Mouse (Mus musculus) heart, embryonic 14.5 days (tissue): ENCODE measurements at regions not wholly inside any gene's neighbourhood (a gene's known extent, or its start where the extent isn't known, plus 50 kb on each side); places are given as distances from the start of the nearest gene placed in this dataset.

Experiments used
- ATAC-seq: fragments of 200-750 bp; cut with Nextera tagmentation; 2 replicates; pipeline ENCODE4 v1.8.0; 2017; ENCODE audit warnings: low read depth, moderate TSS enrichment; ENCODE audit not compliant: insufficient number of reproducible peaks, insufficient read depth, low FRiP score
- H3K27ac ChIP-seq, 2 experiments: fragments of 200-500 bp in 1 of 2; fragments of 300-500 bp in 1 of 2; sonication (generic) in 1 of 2; replicated peaks in 1 of 2; 2 replicates each; pipeline ENCODE4 v1.5.1; 2012 to 2014; ENCODE audit warnings: low read depth in 2 of 2, low read length in 2 of 2, control low read depth in 1 of 2, mild to moderate bottlenecking in 1 of 2, mixed read lengths in 1 of 2; ENCODE audit not compliant: control insufficient read depth in 1 of 2, insufficient read depth in 1 of 2
- H3K27me3 ChIP-seq: fragments of 300-500 bp; sonication (generic); 2 replicates; pipeline ENCODE4 v1.6.1; 2014; ENCODE audit warnings: mild to moderate bottlenecking, low read length, control low read depth; ENCODE audit not compliant: control insufficient read depth, insufficient read depth
- H3K36me3 ChIP-seq: fragments of 300-500 bp; sonication (generic); 2 replicates; pipeline ENCODE4 v1.6.1; 2014; ENCODE audit warnings: mild to moderate bottlenecking, control low read depth, low read length, mixed read lengths; ENCODE audit not compliant: control insufficient read depth, insufficient read depth
- H3K4me1 ChIP-seq, 2 experiments: fragments of 200-500 bp in 1 of 2; fragments of 300-500 bp in 1 of 2; sonication (generic) in 1 of 2; 2 replicates each; pipeline ENCODE4 v1.6.1; 2012 to 2014; ENCODE audit warnings: low read length in 2 of 2, control low read depth in 1 of 2, mixed read lengths in 1 of 2; ENCODE audit not compliant: control insufficient read depth in 2 of 2, insufficient read depth in 2 of 2
- H3K4me2 ChIP-seq: fragments of 300-500 bp; sonication (generic); 2 replicates; pipeline ENCODE4 v1.6.1; 2014; ENCODE audit warnings: mild to moderate bottlenecking, low read length
- H3K4me3 ChIP-seq, 2 experiments: fragments of 200-500 bp in 1 of 2; fragments of 300-500 bp in 1 of 2; sonication (generic) in 1 of 2; 2 replicates each; pipeline ENCODE4 v1.5.1; 2012 to 2014; ENCODE audit warnings: low read length in 2 of 2, mild to moderate bottlenecking in 2 of 2, control low read depth in 1 of 2, low read depth in 1 of 2, moderate library complexity in 1 of 2; ENCODE audit not compliant: control insufficient read depth in 1 of 2, insufficient read depth in 1 of 2
- H3K9ac ChIP-seq: fragments of 300-500 bp; sonication (generic); 2 replicates; pipeline ENCODE4 v1.6.1; 2014; ENCODE audit warnings: mild to moderate bottlenecking, low read length
- H3K9me3 ChIP-seq: fragments of 300-500 bp; sonication (generic); 2 replicates; pipeline ENCODE4 v1.6.1; 2016; ENCODE audit warnings: low read length, control low read depth; ENCODE audit not compliant: control insufficient read depth
- WGBS: fragments of 180-500 bp; shearing (Covaris S2); extraction: QIAGEN DNeasy Blood & Tissue Kit; methylation state at CpG from one replicate; pipeline ENCODE4 v1.1.7; 2014; 5-methylcytosine and 5-hydroxymethylcytosine counted together

- Histone ChIP-seq H3K4me3 (no peak overlapping the region), H3K4me1 (no peaks in the 10 kb centered on the region), H3K9ac (no peak overlapping the region), H3K27me3 (no peaks in the 10 kb centered on the region), H3K36me3 (no peaks in the 10 kb centered on the region), H3K4me2 (no peak overlapping the region), H3K27ac (no peak overlapping the region), H3K9me3 (no peaks in the 10 kb centered on the region)
- WGBS: 86% methylated on average over 3 of the region's 3 CpGs
- ATAC-seq: no peak
These were observed 168.4 kb upstream of the Gk2 start for GRCm38 (mm10) chr5:97625200-97625599.

DNA sequence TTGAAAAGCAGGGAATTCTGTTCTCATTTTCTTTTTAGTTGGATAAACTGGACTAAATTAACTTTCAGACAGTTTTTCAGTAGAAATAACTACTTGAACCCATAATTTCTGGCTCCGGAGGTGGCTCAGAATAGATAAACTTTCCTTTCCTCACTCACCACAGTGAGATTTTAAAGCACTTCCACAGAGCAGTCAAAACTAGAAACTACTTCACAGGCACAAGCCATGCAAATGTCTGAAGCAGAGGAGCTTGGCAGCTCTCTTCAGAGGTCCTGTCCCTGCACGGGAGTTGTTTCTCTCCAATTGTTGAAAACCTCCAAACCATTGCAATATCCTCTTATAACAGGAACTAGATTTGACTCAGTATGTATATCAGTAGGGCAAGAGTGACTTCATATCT is 163.1 kb upstream of the Gk2 start:
- Histone ChIP-seq H3K9me3 (no peaks in the 10 kb centered on the region), H3K9ac (no peak overlapping the region), H3K4me1 (no peaks in the 10 kb centered on the region; a peak in 1 of 4 replicates), H3K36me3 (no peaks in the 10 kb centered on the region), H3K4me3 (no peak overlapping the region), H3K4me2 (no peak overlapping the region), H3K27ac (no peak overlapping the region), H3K27me3 (no peaks in the 10 kb centered on the region)
- 75% methylated on average over 2 of the region's 2 CpGs for WGBS
- ATAC-seq: no peak

DNA sequence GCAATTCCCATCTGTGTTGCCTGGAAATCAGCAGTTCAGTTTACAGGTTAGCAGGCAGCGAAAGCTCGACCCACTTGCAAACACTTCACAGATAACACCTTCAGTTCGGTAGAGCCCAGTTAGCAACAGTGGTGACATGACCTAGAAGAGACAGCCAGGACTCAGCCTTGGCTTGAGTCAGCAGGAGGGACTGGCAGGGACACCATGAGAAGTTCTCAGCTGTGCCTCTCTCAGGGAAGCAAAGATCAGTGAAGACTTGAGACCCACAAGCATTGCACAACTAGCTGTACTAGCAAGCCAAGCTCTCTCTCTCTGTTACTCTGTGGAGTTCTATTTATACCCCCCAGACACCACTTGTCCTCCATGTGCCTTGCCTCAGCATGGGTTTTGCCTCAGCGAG is 161.6 kb upstream of the Gk2 start:
- H3K27me3 ChIP-seq: no peaks in the 10 kb centered on the region
- ATAC-seq: no peak
- 38% methylated on average over 4 of the region's 4 CpGs for WGBS

GRCm38 (mm10) chr5:97602176-97602575 is 145.4 kb upstream of the Gk2 start:
- no peak for ATAC-seq
- no peaks in the 10 kb centered on the region for H3K9me3 ChIP-seq
- WGBS: 45% methylated on average over 6 of the region's 6 CpGs
- H3K4me3 ChIP-seq: no peak overlapping the region
- no peak overlapping the region for H3K4me2 ChIP-seq
- H3K4me1 ChIP-seq: no peaks in the 10 kb centered on the region
- no peaks in the 10 kb centered on the region for H3K36me3 ChIP-seq
- no peaks in the 10 kb centered on the region for H3K27me3 ChIP-seq
- no peak overlapping the region for H3K9ac ChIP-seq
- H3K27ac ChIP-seq: no peak overlapping the region

More for the DNA sequence above, 161.6 kb upstream of the Gk2 start:
- Histone ChIP-seq H3K27ac (no peak overlapping the region), H3K36me3 (no peaks in the 10 kb centered on the region), H3K4me3 (no peak overlapping the region), H3K4me2 (no peak overlapping the region), H3K9ac (no peak overlapping the region), H3K4me1 (no peaks in the 10 kb centered on the region; a peak in 1 of 4 replicates), H3K9me3 (no peaks in the 10 kb centered on the region)

DNA sequence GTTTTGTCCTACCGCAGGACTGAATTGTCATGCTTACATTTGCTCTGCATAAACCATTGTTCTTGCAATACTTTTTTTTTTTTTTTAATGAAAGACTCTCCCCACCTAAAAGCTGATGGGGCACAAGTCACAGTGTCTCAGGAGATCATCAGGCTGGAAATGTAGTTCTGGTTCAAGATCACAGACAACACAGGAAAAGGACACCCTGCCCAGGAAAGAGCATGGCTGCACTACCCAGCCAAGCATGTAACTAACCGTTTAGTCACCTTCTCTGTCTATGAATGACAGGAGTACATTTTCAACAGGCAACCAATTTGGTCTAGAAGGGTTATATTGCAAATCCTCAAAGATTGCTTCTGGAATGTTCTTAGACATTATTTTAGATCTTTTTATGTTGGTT is 144.6 kb upstream of the Gk2 start:
- H3K4me3 ChIP-seq: no peak overlapping the region
- H3K4me1 ChIP-seq: no peaks in the 10 kb centered on the region
- H3K36me3 ChIP-seq: no peaks in the 10 kb centered on the region
- no peak overlapping the region for H3K27ac ChIP-seq
- ATAC-seq: no peak
- H3K27me3 ChIP-seq: no peaks in the 10 kb centered on the region
- 67% methylated on average over 2 of the region's 2 CpGs for WGBS
- H3K9me3 ChIP-seq: no peaks in the 10 kb centered on the region
- H3K9ac ChIP-seq: no peak overlapping the region
- H3K4me2 ChIP-seq: no peak overlapping the region

DNA sequence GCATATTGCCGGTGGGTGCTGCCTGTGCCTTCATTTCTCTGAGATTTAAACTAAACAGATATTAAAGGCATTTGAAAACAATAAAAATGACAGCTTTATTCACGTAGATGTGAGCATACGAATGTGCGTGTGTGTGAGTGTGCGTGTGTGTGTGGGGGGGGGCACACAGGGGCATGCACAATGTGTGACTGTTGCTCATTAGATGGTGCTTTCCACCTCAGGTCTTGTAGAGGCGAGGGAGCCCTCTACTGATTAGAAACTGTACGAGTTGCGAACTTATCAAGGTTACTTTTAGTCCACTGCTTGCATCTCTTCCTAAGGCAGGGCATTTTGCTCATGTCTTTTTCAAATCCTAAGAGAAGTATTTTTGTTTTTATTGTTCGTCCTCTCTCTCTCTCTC is 141.9 kb upstream of the Gk2 start:
- 63% methylated on average over 9 of the region's 9 CpGs for WGBS
- H3K27me3 ChIP-seq: no peaks in the 10 kb centered on the region
- no peak overlapping the region for H3K9ac ChIP-seq
- no peaks in the 10 kb centered on the region for H3K4me1 ChIP-seq
- ATAC-seq: no peak
- no peak overlapping the region for H3K27ac ChIP-seq
- H3K4me2 ChIP-seq: no peak overlapping the region
- H3K4me3 ChIP-seq: no peak overlapping the region
- H3K9me3 ChIP-seq: no peaks in the 10 kb centered on the region
- H3K36me3 ChIP-seq: no peaks in the 10 kb centered on the region

DNA sequence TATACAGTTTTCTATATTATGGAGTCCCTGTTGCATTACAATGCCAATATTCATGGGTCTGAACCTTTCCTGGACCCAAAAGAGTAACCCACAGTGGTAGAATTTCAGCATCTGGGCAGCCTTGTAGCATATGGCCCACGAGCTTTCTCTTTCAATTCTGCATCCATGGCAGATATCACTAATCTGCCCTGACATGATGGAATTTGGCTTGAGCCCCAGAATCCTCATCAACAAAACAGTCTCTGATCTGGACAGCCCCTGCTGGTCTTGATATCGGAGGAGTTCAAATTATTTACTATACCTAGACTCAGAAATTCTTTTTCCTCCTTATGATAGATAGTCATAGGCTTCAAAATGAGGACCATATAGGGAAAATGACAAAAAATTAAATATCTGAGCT is 139.1 kb upstream of the Gk2 start:
- Histone ChIP-seq H3K4me3 (no peak overlapping the region), H3K9ac (no peak overlapping the region), H3K9me3 (no peaks in the 10 kb centered on the region), H3K4me2 (no peak overlapping the region), H3K36me3 (no peaks in the 10 kb centered on the region), H3K27ac (no peak overlapping the region), H3K4me1 (no peaks in the 10 kb centered on the region), H3K27me3 (no peaks in the 10 kb centered on the region)
- no peak for ATAC-seq
- WGBS: 54% methylated on average over 2 of the region's 2 CpGs

- Histone ChIP-seq H3K36me3 (no peaks in the 10 kb centered on the region), H3K4me3 (no peak overlapping the region), H3K9me3 (no peaks in the 10 kb centered on the region), H3K4me1 (no peaks in the 10 kb centered on the region), H3K9ac (no peak overlapping the region), H3K4me2 (no peak overlapping the region), H3K27ac (no peak overlapping the region), H3K27me3 (no peaks in the 10 kb centered on the region)
- 77% methylated on average over 7 of the region's 7 CpGs for WGBS
- no peak for ATAC-seq
These were observed 137.3 kb upstream of the Gk2 start for GRCm38 (mm10) chr5:97594081-97594480.
